Mouse (Mus musculus) mature B cell (primary cell): ENCODE measurements around the gene Alg2.

Source experiments
- in situ Hi-C: fragments of 300-500 bp; cut with MboI; formaldehyde crosslinking; loops from 2 replicates; pipeline ENCODE4 v1.14.3; 2019

Alg2 gene

GRCm38 (mm10) chr4:47473968-47474729, at the start of gene Alg2, which contains the start of gene Sec61b:
Alg2 (minus strand) TSS chr4:47474333.
Sec61b (plus strand) TSS chr4:47474658.
- in situ Hi-C loops = no loop called here

GRCm38 (mm10) chr4:47521884-47522605, 47.9 kb upstream of the Alg2 start:
- in situ Hi-C loops = no loop called here

GRCm38 (mm10) chr4:47520076-47520475, 45.9 kb upstream of the Alg2 start:
- in situ Hi-C loops = no loop called here

- in situ Hi-C loops = no loop called here
Measured at GRCm38 (mm10) chr4:47518551-47519181, 44.5 kb upstream of the Alg2 start.

- in situ Hi-C loops = no loop called here
Measured at GRCm38 (mm10) chr4:47504841-47505517, 30.8 kb upstream of the Alg2 start.

- in situ Hi-C loops = no loop called here
Measured at GRCm38 (mm10) chr4:47503045-47503444, 28.9 kb upstream of the Alg2 start.

- in situ Hi-C loops = no loop called here
Measured at GRCm38 (mm10) chr4:47502546-47502971, 28.4 kb upstream of the Alg2 start.

- in situ Hi-C loops = no loop called here
Measured at GRCm38 (mm10) chr4:47499121-47499545, 25.0 kb upstream of the Alg2 start.

- in situ Hi-C loops = no loop called here
Measured at GRCm38 (mm10) chr4:47497811-47498385, 23.8 kb upstream of the Alg2 start.

- in situ Hi-C loops = no loop called here
Measured at GRCm38 (mm10) chr4:47494686-47495085, 20.6 kb upstream of the Alg2 start.

- in situ Hi-C loops = no loop called here
Measured at GRCm38 (mm10) chr4:47494137-47494536, 20.0 kb upstream of the Alg2 start.

- in situ Hi-C loops = no loop called here
Measured at GRCm38 (mm10) chr4:47493456-47493855, 19.3 kb upstream of the Alg2 start.

GRCm38 (mm10) chr4:47492311-47493086, 18.4 kb upstream of the Alg2 start:
- in situ Hi-C loops = no loop called here

- in situ Hi-C loops = no loop called here
Measured at GRCm38 (mm10) chr4:47491243-47491642, 17.1 kb upstream of the Alg2 start.

GRCm38 (mm10) chr4:47480576-47480975, 6.4 kb upstream of the Alg2 start:
- in situ Hi-C loops = no loop called here

GRCm38 (mm10) chr4:47480095-47480494, 6.0 kb upstream of the Alg2 start:
- in situ Hi-C loops = no loop called here

- in situ Hi-C loops = no loop called here
Measured at GRCm38 (mm10) chr4:47477539-47477938, 3.4 kb upstream of the Alg2 start.

GRCm38 (mm10) chr4:47474730-47475643, 854 bp upstream of the Alg2 start:
- in situ Hi-C loops = no loop called here

GRCm38 (mm10) chr4:47473586-47473967, 556 bp downstream of the Alg2 start:
- in situ Hi-C loops = no loop called here

GRCm38 (mm10) chr4:47467196-47467595, 6.9 kb downstream of the Alg2 start:
- in situ Hi-C loops = no loop called here
